Mouse (Mus musculus): ENCODE results near the gene Shisa9.

Gene Shisa9

GRCm38 (mm10) chr16:12052051-12052450, 68.1 kb downstream of the Shisa9 start:
- no peak for DNase-seq (ENCODE audit: extremely low read depth, insufficient read length, low spot score)

DNA sequence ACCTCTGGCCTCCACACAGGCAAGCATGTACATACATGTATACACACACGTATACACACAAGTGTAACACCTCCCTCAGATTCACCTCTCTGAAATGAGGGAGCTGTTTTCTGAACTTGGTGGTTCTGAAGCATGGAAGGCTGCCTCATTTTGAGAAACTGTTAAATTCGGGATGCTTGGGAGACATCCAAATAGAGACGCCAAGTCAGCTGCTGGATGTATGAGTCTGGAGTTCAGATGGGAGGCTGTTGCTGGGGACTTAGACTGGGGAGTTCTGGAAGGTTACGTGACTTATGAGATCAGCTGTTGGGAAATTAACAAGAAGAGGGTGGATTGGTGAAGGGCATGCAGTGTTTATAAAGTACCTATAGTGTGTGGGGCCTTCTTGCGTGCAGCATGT, 88.7 kb downstream of the Shisa9 start:
- DNase-seq (ENCODE audit: extremely low read depth, insufficient read length, low spot score) = no peak

- no peak for DNase-seq (ENCODE audit: extremely low read depth, insufficient read length, low spot score)
Measured at GRCm38 (mm10) chr16:12076270-12076669, 92.4 kb downstream of the Shisa9 start.

DNA sequence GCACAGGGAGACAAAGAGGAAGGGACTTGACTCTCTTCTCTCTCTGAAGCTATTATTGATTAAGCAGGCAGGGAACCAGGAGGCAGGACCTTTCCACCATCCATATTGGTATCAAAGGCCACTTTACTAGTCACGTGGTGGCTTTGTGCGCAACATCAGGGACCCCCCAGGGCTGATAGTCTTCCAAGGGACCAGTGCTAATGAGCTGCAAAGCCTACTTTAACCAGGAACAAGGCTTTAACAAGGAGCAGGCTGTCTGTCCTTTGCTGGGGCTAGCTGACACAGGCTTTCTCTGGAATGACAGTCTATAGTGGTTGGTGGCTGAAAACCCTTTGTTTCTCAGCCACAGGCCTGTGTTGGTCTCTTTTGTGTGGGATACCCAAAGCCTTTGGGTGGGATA, 92.8 kb downstream of the Shisa9 start:
- DNase-seq (ENCODE audit: extremely low read depth, insufficient read length, low spot score) = no peak

GRCm38 (mm10) chr16:12083082-12083481, 99.2 kb downstream of the Shisa9 start:
- DNase-seq (ENCODE audit: extremely low read depth, insufficient read length, low spot score) = no peak

- DNase-seq (ENCODE audit: extremely low read depth, insufficient read length, low spot score) = no peak
Measured at GRCm38 (mm10) chr16:12090604-12091235, 106.8 kb downstream of the Shisa9 start.

DNA sequence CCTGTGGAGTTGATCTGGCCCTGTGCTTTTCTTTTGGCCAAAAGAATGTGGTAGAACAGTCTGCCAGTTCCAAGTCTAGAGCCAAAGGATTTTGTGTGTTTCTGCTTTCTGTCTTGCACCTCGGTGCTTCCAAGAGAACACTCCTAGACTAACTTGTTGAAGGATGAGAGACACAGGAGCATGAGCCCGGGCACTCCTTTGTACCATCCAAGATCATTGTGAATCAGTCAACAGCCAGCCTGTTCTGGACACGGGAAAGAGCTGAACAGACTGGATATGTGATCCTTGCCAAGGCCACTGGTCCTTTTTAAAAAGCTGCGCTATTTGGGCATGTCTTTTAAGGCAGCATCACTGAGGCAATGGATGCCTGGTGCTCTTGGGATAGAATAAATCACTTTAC, 109.3 kb downstream of the Shisa9 start:
- DNase-seq (ENCODE audit: extremely low read depth, insufficient read length, low spot score) = no peak

DNA sequence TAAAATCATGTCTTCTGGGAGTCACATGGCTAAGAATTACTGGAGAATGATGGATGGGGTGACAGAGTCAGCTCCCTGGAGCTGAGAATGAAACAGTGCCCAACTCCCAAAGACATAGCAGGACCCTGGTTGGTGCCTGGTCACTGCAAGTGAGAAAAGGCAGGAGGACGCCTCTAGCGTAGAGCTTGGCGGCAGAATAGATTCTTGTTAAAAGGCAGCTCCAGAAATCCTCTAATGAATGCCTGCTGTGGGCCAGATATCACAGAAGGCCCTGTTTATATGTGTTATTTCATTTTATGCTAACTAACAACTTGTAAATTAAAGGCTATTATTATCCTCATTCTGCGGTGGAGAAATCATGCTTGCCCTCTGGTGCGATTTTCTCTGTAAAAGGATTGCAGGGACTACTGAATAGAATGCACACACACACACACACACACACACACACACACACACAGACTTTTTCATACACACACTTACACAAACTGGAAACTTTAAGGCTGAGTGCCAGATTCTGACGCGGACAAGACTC, 110.9 kb downstream of the Shisa9 start:
- DNase-seq (ENCODE audit: extremely low read depth, insufficient read length, low spot score) = no peak

DNA sequence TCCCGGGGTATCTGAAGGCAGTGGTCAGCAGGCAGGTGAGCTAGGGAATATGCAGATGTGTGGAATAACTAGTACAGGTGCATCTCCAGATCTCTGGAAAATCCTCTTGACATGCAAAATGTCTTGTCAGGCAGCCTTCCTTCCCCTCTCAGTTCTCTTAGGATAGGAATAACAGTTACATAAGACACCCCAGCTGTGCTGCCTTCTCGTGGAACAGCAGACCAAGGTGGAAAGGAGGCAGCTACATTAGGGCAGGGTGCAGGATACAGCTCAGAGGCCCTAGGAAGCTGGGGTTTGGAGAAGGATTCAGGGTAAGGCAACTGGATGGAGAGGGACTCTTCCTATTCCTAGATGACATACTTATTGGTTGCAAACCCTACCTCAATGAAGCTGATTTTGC, 111.5 kb downstream of the Shisa9 start:
- no peak for DNase-seq (ENCODE audit: extremely low read depth, insufficient read length, low spot score)

GRCm38 (mm10) chr16:12108436-12108835, 124.5 kb downstream of the Shisa9 start:
- no peak for DNase-seq (ENCODE audit: extremely low read depth, insufficient read length, low spot score)

DNA sequence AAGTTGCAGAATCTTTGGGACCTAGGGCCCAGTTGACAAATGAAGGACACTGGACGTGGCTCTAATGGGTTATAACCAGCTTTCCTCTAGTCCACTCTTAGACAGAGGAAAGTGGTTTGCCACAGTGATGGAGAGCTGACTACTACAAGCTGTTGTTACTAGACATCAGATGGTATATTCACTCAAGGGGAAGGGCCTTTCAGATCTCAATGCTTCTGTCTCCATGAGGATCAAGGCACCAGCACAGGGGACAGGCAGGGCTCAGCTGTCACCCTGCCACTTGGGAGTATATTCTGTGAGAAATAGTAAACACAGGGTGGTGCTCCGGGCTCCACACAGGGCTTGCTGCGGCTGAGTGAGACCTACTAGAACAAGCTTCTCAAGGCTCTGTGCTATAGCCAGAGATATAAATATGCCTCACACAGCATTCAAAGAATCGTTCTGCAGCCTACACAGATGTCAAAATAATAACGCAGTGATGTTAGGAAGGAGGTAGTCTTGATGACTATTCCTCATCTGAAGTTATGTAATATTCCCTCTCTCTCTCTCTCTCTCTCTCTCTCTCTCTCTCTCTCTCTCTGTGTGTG, 127.0 kb downstream of the Shisa9 start:
- DNase-seq (ENCODE audit: extremely low read depth, insufficient read length, low spot score) = no peak

GRCm38 (mm10) chr16:12114396-12114795, 130.5 kb downstream of the Shisa9 start:
- DNase-seq (ENCODE audit: extremely low read depth, insufficient read length, low spot score) = peak; percentile 20

DNA sequence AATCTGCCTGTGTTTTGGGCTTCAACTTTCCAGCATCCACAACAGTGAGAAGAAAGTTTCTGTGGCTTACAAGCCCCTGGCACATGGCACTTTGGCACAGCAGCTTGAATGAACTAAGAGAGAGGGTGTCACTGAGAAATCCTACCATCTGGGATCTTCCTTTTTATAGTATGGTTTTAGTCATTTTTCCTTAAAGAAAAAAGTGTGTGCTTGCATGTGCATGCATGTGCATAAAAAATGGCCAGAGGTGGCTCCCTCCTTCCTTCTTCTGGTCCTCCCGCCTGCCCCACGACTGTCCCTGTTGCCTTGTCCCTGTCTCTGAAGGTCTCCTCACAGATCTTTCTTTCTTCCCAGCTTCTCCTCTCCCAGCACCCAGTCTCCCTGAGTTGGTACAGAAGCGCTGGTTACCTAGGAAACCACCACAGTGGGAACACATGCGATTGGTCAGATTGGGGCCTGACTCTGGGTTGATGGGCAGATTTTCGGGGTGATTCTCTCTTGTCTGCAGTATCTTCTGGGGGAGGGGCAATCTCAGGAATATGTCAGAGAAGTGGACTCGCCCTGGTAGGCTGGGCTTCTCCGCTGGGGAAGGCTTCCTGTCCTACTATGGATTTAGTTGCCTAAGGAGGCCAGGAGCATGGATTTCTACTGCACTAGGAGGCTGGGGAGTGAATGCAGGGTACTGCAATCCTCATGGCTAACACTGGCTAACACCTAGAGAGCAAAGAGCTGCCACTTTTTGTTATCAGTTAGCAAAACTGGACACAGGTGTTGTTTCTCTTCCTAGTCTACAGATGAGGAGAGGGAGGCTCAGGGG, 131.3 kb downstream of the Shisa9 start:
- DNase-seq (ENCODE audit: extremely low read depth, insufficient read length, low spot score) = no peak

DNA sequence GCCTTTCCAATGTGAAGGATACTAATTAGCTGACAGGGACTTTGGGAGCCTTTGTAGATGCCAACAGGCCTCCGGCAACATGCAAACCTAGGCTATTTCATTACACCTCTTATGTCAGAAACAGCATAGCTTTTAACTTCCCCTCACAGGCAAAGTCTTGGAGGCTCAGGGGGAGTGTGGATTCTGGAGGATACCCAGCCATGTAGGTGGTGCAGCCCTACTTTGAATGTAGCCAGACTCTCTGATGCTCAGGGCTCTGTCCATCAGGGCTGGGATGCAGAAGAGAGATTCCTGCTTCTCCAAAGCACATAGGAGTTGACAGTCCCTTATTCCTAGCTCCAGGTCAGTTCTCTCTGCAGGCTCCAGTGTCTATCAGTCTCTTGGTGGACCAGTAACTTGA, 133.0 kb downstream of the Shisa9 start:
- no peak for DNase-seq (ENCODE audit: extremely low read depth, insufficient read length, low spot score)

DNA sequence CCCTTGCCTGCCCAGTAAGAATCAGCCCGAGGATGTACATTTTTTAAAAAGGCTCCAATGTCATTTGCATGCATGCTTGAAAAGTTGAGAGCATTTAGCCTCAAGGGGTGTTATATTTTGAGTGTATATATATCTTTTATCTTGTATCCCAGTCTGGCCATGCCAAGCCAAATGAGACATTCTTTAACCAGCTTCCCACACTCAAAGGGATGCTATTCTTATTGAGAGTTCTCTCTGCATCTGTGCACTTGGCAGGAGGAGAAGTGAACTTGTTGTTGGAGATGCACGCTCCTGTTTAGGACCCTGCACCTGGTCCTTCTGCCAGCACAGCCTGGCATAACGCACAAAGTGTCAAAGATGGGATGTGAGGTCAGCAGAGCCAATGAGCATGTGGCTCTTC, 135.6 kb downstream of the Shisa9 start:
- no peak for DNase-seq (ENCODE audit: extremely low read depth, insufficient read length, low spot score)

- no peak for DNase-seq (ENCODE audit: extremely low read depth, insufficient read length, low spot score)
Measured at GRCm38 (mm10) chr16:12129782-12130181, 145.9 kb downstream of the Shisa9 start.

DNA sequence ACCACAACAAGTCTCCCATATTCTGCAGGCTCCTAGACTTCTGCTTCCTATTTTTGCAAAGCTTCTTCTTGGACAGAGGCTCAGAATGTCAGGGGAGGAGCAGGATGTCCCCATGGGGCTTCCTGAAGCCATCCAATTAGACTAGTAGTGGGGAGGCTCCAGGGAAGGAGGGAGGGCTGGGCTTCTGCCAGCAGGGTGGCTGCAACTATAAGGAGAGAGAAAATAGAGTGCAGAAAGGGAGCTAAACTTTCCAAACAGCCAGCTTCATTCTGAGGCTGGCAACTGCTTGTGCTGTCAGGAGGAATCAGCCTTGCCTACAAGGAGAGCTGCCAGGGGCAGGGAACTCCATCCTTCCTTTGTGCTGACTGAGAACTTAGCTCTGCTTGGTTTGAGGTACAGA, 162.8 kb downstream of the Shisa9 start:
- no peak for DNase-seq (ENCODE audit: extremely low read depth, insufficient read length, low spot score)

- peak; percentile 7 for DNase-seq (ENCODE audit: extremely low read depth, insufficient read length, low spot score)
Measured at GRCm38 (mm10) chr16:12151986-12152385, 168.1 kb downstream of the Shisa9 start.

DNA sequence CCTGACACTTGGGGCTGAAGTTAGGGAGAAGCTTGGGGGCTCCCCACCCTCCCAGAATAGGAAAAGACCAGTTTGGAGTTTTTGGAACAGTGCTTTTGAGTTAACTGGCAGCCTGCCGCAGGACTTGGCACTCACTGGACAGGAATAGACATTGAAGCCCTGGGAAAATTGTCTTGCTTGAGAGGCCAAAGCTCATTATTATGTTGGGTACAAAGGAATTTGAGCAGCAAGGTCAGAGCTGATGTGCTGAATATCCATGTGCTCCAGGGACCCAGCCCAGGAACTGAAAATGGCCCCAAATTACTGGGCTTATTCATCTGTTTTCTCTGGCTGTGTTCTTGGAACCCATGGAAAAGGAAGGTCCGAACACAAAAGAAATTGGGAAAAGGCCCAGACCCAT, 170.6 kb downstream of the Shisa9 start:
- DNase-seq (ENCODE audit: extremely low read depth, insufficient read length, low spot score) = no peak

DNA sequence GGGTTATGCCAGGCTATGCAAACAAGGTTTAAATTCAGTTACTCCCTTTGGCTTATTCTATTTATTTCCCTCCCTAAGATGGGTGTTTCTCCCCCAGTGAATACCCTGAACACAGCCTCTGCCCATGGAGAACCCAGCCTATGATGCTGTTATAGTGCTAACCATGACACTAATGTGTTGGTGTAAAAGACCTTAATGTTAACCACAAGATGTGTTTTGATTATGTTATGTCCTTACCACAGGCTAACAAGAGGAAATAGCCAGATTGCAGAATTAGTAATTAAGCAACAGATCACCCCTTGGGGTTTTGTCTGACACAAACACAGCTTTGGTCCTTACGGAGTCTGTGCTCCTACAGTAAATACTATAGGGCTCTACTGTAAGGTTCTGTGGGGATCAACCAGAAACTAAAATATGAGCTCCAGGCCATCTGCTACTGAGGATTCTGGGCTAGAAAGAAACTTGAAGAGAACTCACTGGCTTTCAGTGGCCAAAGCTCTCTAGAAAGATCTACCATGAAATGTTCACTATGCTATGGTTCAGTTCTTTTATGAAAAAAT, 189.6 kb downstream of the Shisa9 start:
- no peak for DNase-seq (ENCODE audit: extremely low read depth, insufficient read length, low spot score)

- no peak for DNase-seq (ENCODE audit: extremely low read depth, insufficient read length, low spot score)
Measured at GRCm38 (mm10) chr16:12178031-12178430, 194.1 kb downstream of the Shisa9 start.

All from 3134 (cell line).